Mouse (Mus musculus): Measurements from ENCODE around the gene Krtap4-16.

DNA sequence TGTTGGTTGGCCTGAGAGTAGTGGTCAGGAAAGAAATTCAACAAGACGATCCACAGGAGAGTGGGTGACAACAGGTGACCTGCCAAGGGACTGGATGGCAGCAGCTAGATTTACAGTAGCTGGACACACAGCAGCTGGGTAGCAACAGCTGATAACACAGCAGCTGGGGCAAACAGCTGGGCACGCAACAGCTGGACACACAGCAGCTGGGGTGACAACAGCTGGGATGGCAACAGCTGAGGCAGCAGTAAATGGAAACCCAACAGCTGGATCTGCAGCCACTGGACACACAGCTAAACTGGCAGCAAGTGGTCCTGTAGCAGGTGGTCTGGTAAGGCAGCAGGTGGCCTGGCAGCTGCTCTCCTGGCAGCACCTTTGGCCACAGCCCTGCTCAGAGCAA is 4.7 kb downstream of the Krtap4-16 start:
- TF ChIP-seq TBP (IDR thresholded peaks at IDR 0.05; ENCODE audit: low read depth, low read length) (no peak), CTCF (IDR thresholded peaks at IDR 0.05 in 2 of 3, conservative IDR thresholded peaks at IDR 0.05 in 1 of 3; ENCODE audit: control insufficient read depth in 1 of 3, insufficient read depth in 1 of 3, low read depth in 2 of 3, low read length in 3 of 3, poor library complexity in 1 of 3, severe bottlenecking in 1 of 3) (no peak), USF1 (IDR thresholded peaks at IDR 0.05; ENCODE audit: low read depth, low read length) (no peak), EP300 (IDR thresholded peaks at IDR 0.05; ENCODE audit: low read depth in 1 of 2, low read length in 2 of 2) (no peak), SMC3 (IDR thresholded peaks at IDR 0.05; ENCODE audit: low read depth, low read length) (no peak), TAL1 (IDR thresholded peaks at IDR 0.05; ENCODE audit: low read length) (no peak), TCF12 (IDR thresholded peaks at IDR 0.05; ENCODE audit: low read depth, low read length) (no peak)
